Mouse (Mus musculus): Measurements from ENCODE around the gene Col26a1. TPM values are rescaled to one million over a fixed set of nuclear protein-coding genes. Genes with fewer than 3 reads are reported as not detected.
"Not testable (repeated sequence)": the region's sequence is repeated elsewhere in the genome, so short reads cannot be mapped to it uniquely, and the experiment has no call there.

Gene Col26a1
- polyA plus RNA-seq, 1 experiment from 2014 or later, result 13.4 TPM

DNA sequence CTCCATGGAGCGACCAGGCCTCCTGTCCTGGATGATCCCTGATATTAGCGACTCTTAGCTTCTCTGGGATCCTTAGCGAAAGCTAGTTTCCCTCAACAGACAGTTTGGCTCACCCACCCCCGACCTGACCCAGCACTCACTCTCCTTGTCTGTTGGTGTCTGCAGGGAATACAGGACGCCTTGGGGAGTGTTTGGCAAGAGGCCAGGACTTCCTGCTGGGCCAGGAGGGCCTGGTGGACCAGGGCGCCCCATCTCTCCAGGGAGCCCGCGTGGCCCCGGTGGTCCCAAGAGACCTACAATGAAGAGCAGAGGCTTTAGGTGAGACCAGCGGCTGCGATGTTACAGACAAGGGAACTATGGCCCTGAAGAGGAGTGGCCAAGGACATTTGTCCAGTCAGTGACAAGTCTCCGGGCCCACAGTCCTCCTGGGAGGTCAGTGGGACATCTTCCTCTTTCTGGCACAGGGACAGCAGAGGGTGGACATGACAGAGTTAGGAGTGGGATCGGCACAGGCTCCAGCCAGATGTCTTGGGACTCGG, 128.9 kb downstream of the Col26a1 start:
- no peaks in the 10 kb centered on the region for H3K27me3 ChIP-seq (ENCODE audit: control insufficient read depth, insufficient read depth, low read length)
- no peak overlapping the region for H3K4me3 ChIP-seq (replicated peaks; ENCODE audit: low read length)
- H3K27ac ChIP-seq (ENCODE audit: low read length), result no peak overlapping the region
- H3K4me2 ChIP-seq (ENCODE audit: low read depth, low read length), result no peak overlapping the region
- H3K4me1 ChIP-seq (ENCODE audit: control insufficient read depth, insufficient read depth, low read length), result no peaks in the 10 kb centered on the region
- no peak for ATAC-seq (ENCODE audit: insufficient read depth, low FRiP score)
- no peak overlapping the region for H3K9ac ChIP-seq (ENCODE audit: low read length)
- H3K36me3 ChIP-seq (ENCODE audit: control insufficient read depth, insufficient read depth, low read length), result no peaks in the 10 kb centered on the region
- peaks cover 3% of the 10 kb centered on the region; the same call in 1 of the 2 replicates for H3K9me3 ChIP-seq (replicated peaks; ENCODE audit: control insufficient read depth, low read length)
- 69% methylated on average over 14 of the region's 14 CpGs for WGBS

DNA sequence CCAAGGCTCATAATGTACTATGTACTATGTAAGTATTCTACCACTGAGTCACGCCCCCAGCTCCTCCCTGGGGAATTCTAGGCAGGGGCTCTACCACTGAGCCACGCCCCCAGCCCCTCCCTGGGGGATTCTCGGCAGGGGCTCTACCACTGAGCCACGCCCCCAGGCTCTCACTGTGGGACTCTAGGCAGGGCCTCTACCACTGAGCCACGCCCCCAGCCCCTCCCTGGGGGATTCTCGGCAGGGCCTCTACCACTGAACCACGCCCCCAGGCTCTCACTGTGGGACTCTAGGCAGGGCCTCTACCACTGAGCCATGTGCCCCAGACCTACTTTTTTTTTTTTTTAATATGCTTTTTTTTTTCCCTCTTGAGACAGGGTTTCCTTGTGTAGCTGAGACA, 129.8 kb downstream of the Col26a1 start:
- H3K27ac ChIP-seq (ENCODE audit: low read length); H3K9ac ChIP-seq (ENCODE audit: low read length); H3K4me2 ChIP-seq (ENCODE audit: low read depth, low read length); H3K4me1 ChIP-seq (ENCODE audit: control insufficient read depth, insufficient read depth, low read length); H3K36me3 ChIP-seq (ENCODE audit: control insufficient read depth, insufficient read depth, low read length); H3K4me3 ChIP-seq (replicated peaks; ENCODE audit: low read length); ATAC-seq (ENCODE audit: insufficient read depth, low FRiP score); H3K27me3 ChIP-seq (ENCODE audit: control insufficient read depth, insufficient read depth, low read length): not testable (repeated sequence)
- H3K9me3 ChIP-seq (replicated peaks; ENCODE audit: control insufficient read depth, low read length), result peaks cover 12% of the 10 kb centered on the region
- 64% methylated on average over 7 of the region's 7 CpGs for WGBS

DNA sequence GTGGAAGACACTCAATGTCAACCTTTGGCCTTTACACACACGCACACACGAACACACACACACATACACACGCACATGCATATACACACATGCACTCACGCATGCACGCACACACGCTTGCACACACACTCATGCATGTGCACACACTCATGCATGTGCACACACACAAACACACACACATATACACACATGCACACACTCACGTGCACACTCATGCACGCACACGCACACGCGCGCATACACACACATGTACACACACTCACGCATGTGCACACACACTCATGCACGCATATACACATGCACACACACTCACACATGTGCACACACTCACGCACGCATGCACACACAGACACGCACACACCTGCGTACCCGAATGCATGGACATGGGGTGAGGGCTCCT, 130.9 kb downstream of the Col26a1 start:
- no peak overlapping the region for H3K4me2 ChIP-seq (ENCODE audit: low read depth, low read length)
- peaks cover 4% of the 10 kb centered on the region; the same call in 1 of the 2 replicates for H3K36me3 ChIP-seq (ENCODE audit: control insufficient read depth, insufficient read depth, low read length)
- H3K9ac ChIP-seq (ENCODE audit: low read length), result no peak overlapping the region
- H3K27ac ChIP-seq (ENCODE audit: low read length), result no peak overlapping the region
- no peak for ATAC-seq (ENCODE audit: insufficient read depth, low FRiP score)
- no peaks in the 10 kb centered on the region for H3K27me3 ChIP-seq (ENCODE audit: control insufficient read depth, insufficient read depth, low read length)
- H3K9me3 ChIP-seq (replicated peaks; ENCODE audit: control insufficient read depth, low read length), result peaks cover 23% of the 10 kb centered on the region
- no peaks in the 10 kb centered on the region for H3K4me1 ChIP-seq (ENCODE audit: control insufficient read depth, insufficient read depth, low read length)
- no peak overlapping the region for H3K4me3 ChIP-seq (replicated peaks; ENCODE audit: low read length)
- WGBS, result 94% methylated on average over 19 of the region's 19 CpGs

DNA sequence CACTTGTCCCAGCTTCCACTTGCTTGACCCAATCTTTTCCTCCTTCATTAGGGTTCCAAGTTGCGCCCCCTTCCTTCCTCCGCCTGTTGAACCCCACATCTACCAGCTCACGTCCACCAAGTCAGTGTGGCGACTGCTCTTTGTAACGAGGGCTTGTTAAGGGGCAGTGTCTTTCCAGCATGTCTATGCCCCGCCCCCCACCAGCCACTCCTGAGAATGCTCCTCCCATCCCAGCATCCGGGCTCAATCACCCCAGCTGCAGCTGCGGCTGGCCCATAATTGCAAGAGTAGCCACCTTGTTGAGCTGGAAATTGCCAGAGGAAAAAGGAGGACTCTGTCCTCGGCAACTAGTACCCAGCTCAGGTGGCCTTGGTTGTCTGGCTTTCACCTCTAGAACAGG, 136.4 kb downstream of the Col26a1 start:
- no peak overlapping the region for H3K27ac ChIP-seq (ENCODE audit: low read length)
- no peak overlapping the region for H3K4me2 ChIP-seq (ENCODE audit: low read depth, low read length)
- peaks cover 24% of the 10 kb centered on the region for H3K9me3 ChIP-seq (replicated peaks; ENCODE audit: control insufficient read depth, low read length)
- WGBS, result 74% methylated on average over 9 of the region's 9 CpGs
- no peak overlapping the region for H3K9ac ChIP-seq (ENCODE audit: low read length)
- H3K4me3 ChIP-seq (replicated peaks; ENCODE audit: low read length), result no peak overlapping the region
- no peak for ATAC-seq (ENCODE audit: insufficient read depth, low FRiP score)
- H3K36me3 ChIP-seq (ENCODE audit: control insufficient read depth, insufficient read depth, low read length), result peaks cover 4% of the 10 kb centered on the region; the same call in 1 of the 2 replicates
- H3K27me3 ChIP-seq (ENCODE audit: control insufficient read depth, insufficient read depth, low read length), result no peaks in the 10 kb centered on the region
- H3K4me1 ChIP-seq (ENCODE audit: control insufficient read depth, insufficient read depth, low read length), result no peaks in the 10 kb centered on the region

DNA sequence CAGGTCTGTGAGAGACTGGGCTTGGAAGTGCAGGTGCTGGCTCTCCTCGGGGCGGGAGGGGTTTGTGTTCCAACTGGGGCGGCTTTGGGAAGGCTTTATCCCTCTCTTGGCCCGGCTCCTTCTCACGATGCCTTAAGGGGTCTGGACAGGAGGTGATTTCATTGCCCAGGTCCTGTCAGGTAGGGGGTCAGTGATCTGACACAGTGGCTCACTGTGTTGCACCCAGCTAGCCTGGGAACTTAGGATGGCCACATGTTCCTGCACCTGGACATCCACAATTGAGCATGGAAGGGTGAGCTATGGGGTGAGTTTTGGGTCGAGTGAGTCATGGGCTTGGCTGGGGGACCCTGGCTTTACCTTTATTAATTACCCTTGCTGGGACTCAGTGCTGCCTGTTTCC, 144.1 kb downstream of the Col26a1 start:
- H3K36me3 ChIP-seq (ENCODE audit: control insufficient read depth, insufficient read depth, low read length), result no peaks in the 10 kb centered on the region
- no peak overlapping the region for H3K9ac ChIP-seq (ENCODE audit: low read length)
- no peaks in the 10 kb centered on the region for H3K27me3 ChIP-seq (ENCODE audit: control insufficient read depth, insufficient read depth, low read length)
- H3K27ac ChIP-seq (ENCODE audit: low read length), result no peak overlapping the region
- WGBS, result 64% methylated on average over 6 of the region's 6 CpGs
- H3K4me3 ChIP-seq (replicated peaks; ENCODE audit: low read length), result no peak overlapping the region
- no peaks in the 10 kb centered on the region for H3K4me1 ChIP-seq (ENCODE audit: control insufficient read depth, insufficient read depth, low read length)
- no peaks in the 10 kb centered on the region for H3K9me3 ChIP-seq (replicated peaks; ENCODE audit: control insufficient read depth, low read length)
- H3K4me2 ChIP-seq (ENCODE audit: low read depth, low read length), result no peak overlapping the region
- ATAC-seq (ENCODE audit: insufficient read depth, low FRiP score), result no peak

DNA sequence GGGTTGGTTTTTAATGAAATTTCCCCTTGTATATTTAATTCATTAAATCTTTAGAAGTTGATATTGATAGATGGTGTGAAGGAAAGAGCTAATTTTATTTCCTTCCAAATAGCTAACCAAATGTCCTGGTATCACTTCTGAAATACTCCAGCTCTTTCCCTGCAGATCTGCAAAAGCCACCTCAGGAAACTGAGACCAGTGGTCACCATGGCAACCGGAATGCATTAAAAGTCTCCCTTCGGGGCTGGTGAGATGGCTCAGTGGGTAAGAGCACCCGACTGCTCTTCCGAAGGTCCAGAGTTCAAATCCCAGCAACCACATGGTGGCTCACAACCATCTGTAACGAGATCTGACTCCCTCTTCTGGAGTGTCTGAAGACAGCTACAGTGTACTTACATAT, 156.7 kb downstream of the Col26a1 start:
- not testable (repeated sequence) for H3K4me2 ChIP-seq (ENCODE audit: low read depth, low read length); H3K9ac ChIP-seq (ENCODE audit: low read length); H3K9me3 ChIP-seq (replicated peaks; ENCODE audit: control insufficient read depth, low read length); H3K36me3 ChIP-seq (ENCODE audit: control insufficient read depth, insufficient read depth, low read length); H3K4me1 ChIP-seq (ENCODE audit: control insufficient read depth, insufficient read depth, low read length); H3K27ac ChIP-seq (ENCODE audit: low read length); H3K27me3 ChIP-seq (ENCODE audit: control insufficient read depth, insufficient read depth, low read length); H3K4me3 ChIP-seq (replicated peaks; ENCODE audit: low read length); ATAC-seq (ENCODE audit: insufficient read depth, low FRiP score)
- WGBS, result 86% methylated on average over 5 of the region's 5 CpGs

DNA sequence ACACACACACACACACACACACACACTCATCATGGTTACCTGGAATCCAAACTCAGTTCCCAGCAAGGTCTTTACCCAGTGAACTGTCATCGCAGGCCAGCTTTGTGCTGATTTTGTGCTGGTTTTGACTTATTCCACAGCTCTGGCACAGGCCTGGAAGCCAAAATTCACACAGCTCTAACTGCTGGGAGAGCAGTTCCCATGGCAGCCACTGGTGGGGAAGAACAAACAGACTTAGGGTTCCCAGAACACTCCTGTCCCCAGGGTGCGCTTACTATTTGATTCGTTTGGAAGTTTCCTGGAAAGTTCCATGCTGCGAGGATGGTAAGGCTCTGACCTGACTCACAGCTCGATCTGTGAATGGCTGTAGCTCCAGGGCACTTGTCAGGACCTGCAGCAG, 161.4 kb downstream of the Col26a1 start:
- Histone ChIP-seq H3K4me2 (ENCODE audit: low read depth, low read length) (no peak overlapping the region), H3K4me1 (ENCODE audit: control insufficient read depth, insufficient read depth, low read length) (no peaks in the 10 kb centered on the region), H3K4me3 (replicated peaks; ENCODE audit: low read length) (no peak overlapping the region), H3K27me3 (ENCODE audit: control insufficient read depth, insufficient read depth, low read length) (no peaks in the 10 kb centered on the region), H3K9ac (ENCODE audit: low read length) (no peak overlapping the region), H3K27ac (ENCODE audit: low read length) (no peak overlapping the region), H3K9me3 (replicated peaks; ENCODE audit: control insufficient read depth, low read length) (no peaks in the 10 kb centered on the region), H3K36me3 (ENCODE audit: control insufficient read depth, insufficient read depth, low read length) (no peaks in the 10 kb centered on the region)
- WGBS, result 71% methylated on average over 5 of the region's 5 CpGs
- no peak for ATAC-seq (ENCODE audit: insufficient read depth, low FRiP score)

DNA sequence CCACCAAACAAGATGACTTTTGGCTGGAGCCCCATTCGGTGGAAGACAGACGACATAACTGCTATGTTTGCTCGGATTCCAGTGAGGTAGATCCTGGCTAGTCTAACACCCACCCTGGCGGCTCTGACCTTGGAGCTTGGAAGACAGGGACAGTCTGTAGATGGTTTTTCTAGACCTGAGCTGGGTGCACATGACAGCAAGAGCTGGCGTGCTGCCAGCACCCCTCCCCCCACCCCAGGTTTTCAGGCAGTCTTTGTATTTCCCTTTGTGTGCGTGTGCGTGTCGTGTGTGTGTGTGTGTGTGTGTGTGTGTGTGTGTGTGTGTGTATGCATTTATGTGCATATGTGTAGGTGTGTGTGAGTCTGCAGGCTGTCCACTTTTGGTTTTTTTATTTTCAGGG, 164.4 kb downstream of the Col26a1 start:
- no peak overlapping the region for H3K4me2 ChIP-seq (ENCODE audit: low read depth, low read length)
- H3K4me1 ChIP-seq (ENCODE audit: control insufficient read depth, insufficient read depth, low read length), result no peaks in the 10 kb centered on the region
- no peak for ATAC-seq (ENCODE audit: insufficient read depth, low FRiP score)
- no peak overlapping the region for H3K9ac ChIP-seq (ENCODE audit: low read length)
- no peaks in the 10 kb centered on the region for H3K27me3 ChIP-seq (ENCODE audit: control insufficient read depth, insufficient read depth, low read length)
- H3K36me3 ChIP-seq (ENCODE audit: control insufficient read depth, insufficient read depth, low read length), result no peaks in the 10 kb centered on the region
- 58% methylated on average over 8 of the region's 8 CpGs for WGBS
- no peak overlapping the region for H3K4me3 ChIP-seq (replicated peaks; ENCODE audit: low read length)
- no peaks in the 10 kb centered on the region for H3K9me3 ChIP-seq (replicated peaks; ENCODE audit: control insufficient read depth, low read length)
- H3K27ac ChIP-seq (ENCODE audit: low read length), result no peak overlapping the region

DNA sequence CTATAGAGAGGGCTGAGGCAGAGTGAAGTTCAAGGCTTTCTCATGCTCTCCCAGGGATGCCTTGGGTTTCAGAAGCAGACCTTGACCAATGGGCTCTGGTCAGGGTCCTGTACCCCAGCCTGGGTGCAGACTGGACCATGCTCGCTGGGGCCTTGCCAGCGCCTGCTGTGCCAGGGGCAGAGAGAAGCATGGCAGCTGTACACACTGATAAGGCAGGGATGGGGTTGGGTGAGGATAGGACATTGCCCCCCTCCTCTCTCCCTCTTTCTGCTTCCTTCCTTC, 165.5 kb downstream of the Col26a1 start:
- Histone ChIP-seq H3K4me1 (ENCODE audit: control insufficient read depth, insufficient read depth, low read length) (no peaks in the 10 kb centered on the region), H3K27ac (ENCODE audit: low read length) (no peak overlapping the region), H3K4me3 (replicated peaks; ENCODE audit: low read length) (no peak overlapping the region), H3K9me3 (replicated peaks; ENCODE audit: control insufficient read depth, low read length) (no peaks in the 10 kb centered on the region), H3K27me3 (ENCODE audit: control insufficient read depth, insufficient read depth, low read length) (no peaks in the 10 kb centered on the region), H3K36me3 (ENCODE audit: control insufficient read depth, insufficient read depth, low read length) (no peaks in the 10 kb centered on the region), H3K9ac (ENCODE audit: low read length) (no peak overlapping the region), H3K4me2 (ENCODE audit: low read depth, low read length) (no peak overlapping the region)
- ATAC-seq (ENCODE audit: insufficient read depth, low FRiP score), result no peak; the same call in 1 of the 2 replicates
- 70% methylated on average over 2 of the region's 2 CpGs for WGBS

All from stomach, embryonic 16.5 days (tissue).